Mouse (Mus musculus) CH12.LX (cell line): ENCODE results near the gene Arih1. TPM values are rescaled to one million over a fixed set of nuclear protein-coding genes. Genes with fewer than 3 reads are reported as not detected.

Experiments used
- DNase-seq: peaks from one replicate; pipeline ENCODE4 v3.0.0-alpha.2; 2013; ENCODE audit errors: extremely low read depth
- H3K27ac ChIP-seq: 2 replicates; pipeline ENCODE4 v1.5.1; 2012; ENCODE audit warnings: low read depth, mild to moderate bottlenecking, control low read depth, moderate library complexity; ENCODE audit not compliant: insufficient read depth
- H3K27me3 ChIP-seq: replicated peaks from 2 replicates; pipeline ENCODE3; 2012; ENCODE audit warnings: inconsistent platforms
- H3K36me3 ChIP-seq, 2 experiments: replicated peaks in 1 of 2; 2 replicates each; pipeline versions ENCODE3 to v1.6.1; 2012; ENCODE audit warnings: inconsistent platforms in 1 of 2, low read length in 1 of 2, mild to moderate bottlenecking in 1 of 2, mixed read lengths in 1 of 2, moderate library complexity in 1 of 2; ENCODE audit not compliant: control insufficient read depth in 1 of 2, insufficient read depth in 1 of 2
- H3K4me1 ChIP-seq, 2 experiments: 2 replicates each; pipeline ENCODE4 v1.6.1; 2012; ENCODE audit warnings: inconsistent platforms in 1 of 2, moderate library complexity in 1 of 2; ENCODE audit not compliant: insufficient read depth in 2 of 2, control insufficient read depth in 1 of 2
- H3K4me2 ChIP-seq: 2 replicates; pipeline ENCODE4 v1.6.1; 2012; ENCODE audit warnings: low read depth, mild to moderate bottlenecking, control low read depth; ENCODE audit not compliant: poor library complexity, insufficient read depth, severe bottlenecking
- H3K4me3 ChIP-seq, 3 experiments: fragments of 150-350 bp in 1 of 3; sonication (generic) in 1 of 3; replicated peaks in 1 of 3; 2 replicates each; pipeline versions ENCODE3 to v1.5.1; 2011 to 2012; ENCODE audit warnings: low read depth in 2 of 3, low read length in 2 of 3, mild to moderate bottlenecking in 2 of 3, moderate library complexity in 2 of 3, control low read depth in 1 of 3, improper control_type of control experiment in 1 of 3, inconsistent platforms in 1 of 3, mixed read lengths in 1 of 3; ENCODE audit not compliant: poor library complexity in 1 of 3
- H3K79me2 ChIP-seq: replicated peaks from 2 replicates; pipeline ENCODE4 v1.6.1; 2012; ENCODE audit warnings: mild to moderate bottlenecking, moderate library complexity; ENCODE audit not compliant: control insufficient read depth, poor library complexity, insufficient read depth, severe bottlenecking; ENCODE audit errors: extremely low read depth
- H3K9ac ChIP-seq: 2 replicates; pipeline ENCODE4 v1.6.1; 2012; ENCODE audit warnings: low read depth, mild to moderate bottlenecking, control low read depth, moderate library complexity; ENCODE audit not compliant: insufficient read depth
- H3K9me3 ChIP-seq: replicated peaks from 2 replicates; pipeline ENCODE3; 2012; ENCODE audit warnings: low read length, inconsistent platforms, mixed read lengths
- CHD1 ChIP-seq: IDR thresholded peaks from 2 replicates; pipeline ENCODE4 v1.6.1; 2012; ENCODE audit warnings: low read depth, low read length, improper control_type of control experiment, inconsistent platforms
- CHD2 ChIP-seq: IDR thresholded peaks from 2 replicates; pipeline ENCODE4 v1.6.1; 2011; ENCODE audit warnings: low read length, improper control_type of control experiment
- CTCF ChIP-seq, 2 experiments: IDR thresholded peaks in 1 of 2; conservative IDR thresholded peaks in 1 of 2; 2 replicates each; pipeline ENCODE4 v1.5.1; 2011 to 2012; ENCODE audit warnings: low read depth in 2 of 2, low read length in 2 of 2, improper control_type of control experiment in 1 of 2, inconsistent platforms in 1 of 2, mild to moderate bottlenecking in 1 of 2, moderate library complexity in 1 of 2
- E2F4 ChIP-seq: IDR thresholded peaks from 2 replicates; pipeline ENCODE4 v1.6.1; 2011; ENCODE audit warnings: low read depth, low read length, improper control_type of control experiment; ENCODE audit not compliant: insufficient replicate concordance
- ELF1 ChIP-seq: IDR thresholded peaks from 2 replicates; pipeline ENCODE4 v1.6.1; 2014; ENCODE audit warnings: low read depth, mild to moderate bottlenecking, inconsistent platforms, low read length, improper control_type of control experiment
- EP300 ChIP-seq: IDR thresholded peaks from 2 replicates; pipeline ENCODE4 v1.6.1; 2011; ENCODE audit warnings: low read length, improper control_type of control experiment
- ETS1 ChIP-seq: conservative IDR thresholded peaks from 2 replicates; pipeline ENCODE4 v1.6.1; 2012; ENCODE audit warnings: low read depth, mild to moderate bottlenecking, inconsistent platforms, low read length, improper control_type of control experiment, moderate library complexity
- GABPA ChIP-seq: IDR thresholded peaks from 2 replicates; pipeline ENCODE4 v1.6.1; 2012; ENCODE audit warnings: low read depth, low read length, improper control_type of control experiment, inconsistent platforms; ENCODE audit not compliant: insufficient replicate concordance
- HCFC1 ChIP-seq: IDR thresholded peaks from 2 replicates; pipeline ENCODE4 v1.6.1; 2012; ENCODE audit warnings: low read depth, mild to moderate bottlenecking, inconsistent platforms, low read length, improper control_type of control experiment
- JUND ChIP-seq: conservative IDR thresholded peaks from 2 replicates; pipeline ENCODE4 v1.6.1; 2011; ENCODE audit warnings: low read depth, low read length, improper control_type of control experiment
- MAFK ChIP-seq: IDR thresholded peaks from 2 replicates; pipeline ENCODE4 v1.6.1; 2011; ENCODE audit warnings: low read length, improper control_type of control experiment; ENCODE audit not compliant: insufficient replicate concordance
- MAX ChIP-seq: IDR thresholded peaks from 2 replicates; pipeline ENCODE4 v1.6.1; 2011; ENCODE audit warnings: low read length, improper control_type of control experiment
- MXI1 ChIP-seq: IDR thresholded peaks from 2 replicates; pipeline ENCODE4 v1.6.1; 2011; ENCODE audit warnings: mild to moderate bottlenecking, low read depth, low read length, improper control_type of control experiment
- MYC ChIP-seq: IDR thresholded peaks from 2 replicates; pipeline ENCODE4 v1.6.1; 2011; ENCODE audit warnings: low read depth, mild to moderate bottlenecking, improper control_type of control experiment, low read length
- PAX5 ChIP-seq: IDR thresholded peaks from 2 replicates; pipeline ENCODE4 v1.6.1; 2012; ENCODE audit warnings: low read length, inconsistent platforms, mixed read lengths
- POLR2A ChIP-seq: IDR thresholded peaks from 2 replicates; pipeline ENCODE4 v1.6.1; 2011; ENCODE audit warnings: low read depth, mild to moderate bottlenecking, improper control_type of control experiment, low read length
- POLR2AphosphoS2 ChIP-seq: IDR thresholded peaks from 2 replicates; pipeline ENCODE4 v1.6.1; 2011; ENCODE audit warnings: low read depth, low read length, improper control_type of control experiment
- RCOR1 ChIP-seq: conservative IDR thresholded peaks from 2 replicates; pipeline ENCODE4 v1.6.1; 2012; ENCODE audit warnings: low read depth, mild to moderate bottlenecking, inconsistent platforms, low read length, improper control_type of control experiment
- SIN3A ChIP-seq: IDR thresholded peaks from 2 replicates; pipeline ENCODE4 v1.6.1; 2012; ENCODE audit warnings: low read length, improper control_type of control experiment, inconsistent platforms
- SMC3 ChIP-seq: IDR thresholded peaks from 2 replicates; pipeline ENCODE4 v1.6.1; 2011; ENCODE audit warnings: low read depth, low read length, improper control_type of control experiment
- UBTF ChIP-seq: IDR thresholded peaks from 2 replicates; pipeline ENCODE4 v1.6.1; 2012; ENCODE audit warnings: low read depth, mild to moderate bottlenecking, inconsistent platforms, low read length, improper control_type of control experiment, moderate library complexity
- USF1 ChIP-seq: IDR thresholded peaks from 2 replicates; pipeline ENCODE4 v1.6.1; 2014; ENCODE audit warnings: low read depth, mild to moderate bottlenecking, inconsistent platforms, low read length, improper control_type of control experiment
- ZC3H11A ChIP-seq: IDR thresholded peaks from 2 replicates; pipeline ENCODE4 v1.6.1; 2012; ENCODE audit warnings: low read depth, mild to moderate bottlenecking, inconsistent platforms, low read length, improper control_type of control experiment
- ZKSCAN1 ChIP-seq: IDR thresholded peaks from 2 replicates; pipeline ENCODE4 v1.6.1; 2012; ENCODE audit warnings: low read depth, inconsistent platforms, low read length, improper control_type of control experiment, borderline replicate concordance
- ZNF384 ChIP-seq: IDR thresholded peaks from 2 replicates; pipeline ENCODE4 v1.6.1; 2012; ENCODE audit warnings: low read depth, low read length, improper control_type of control experiment, inconsistent platforms
- dilution Hi-C: fragments of 300-500 bp; cut with MboI; formaldehyde crosslinking; loops from 2 replicates; pipeline ENCODE4 v1.14.3; 2020; ENCODE audit warnings: low sequenced_read_pairs; ENCODE audit not compliant: extremely low pct_unique_long_range_greater_than_20kb, extremely low pct_ligation_motif_present
- in situ Hi-C: fragments of 300-500 bp; cut with MboI; formaldehyde crosslinking; loops from 3 replicates; pipeline ENCODE4 v1.14.3; 2019; ENCODE audit warnings: low sequenced_read_pairs, low pct_ligation_motif_present, low pct_unique_long_range_greater_than_20kb, mixed read lengths
- polyA plus RNA-seq: library from polyadenylated mRNA; unstranded; fragments of >175 nt; gene quantifications from 2 replicates; pipeline ENCODE4 v1.2.1, GENCODE M21; 2012; ENCODE audit warnings: low read depth; ENCODE audit not compliant: insufficient read length
- total RNA-seq, 2 experiments: library from RNA; depleted of rRNA; stranded (reverse); fragments of 300-350 nt in 1 of 2; fragments of >200 nt in 1 of 2; gene quantifications; 2 replicates each; pipeline ENCODE4 v1.2.3; 2012 to 2014

Gene Arih1
- total and polyA plus RNA-seq, 3 experiments, result 38.7 to 68.7 (median 52.4) TPM

DNA sequence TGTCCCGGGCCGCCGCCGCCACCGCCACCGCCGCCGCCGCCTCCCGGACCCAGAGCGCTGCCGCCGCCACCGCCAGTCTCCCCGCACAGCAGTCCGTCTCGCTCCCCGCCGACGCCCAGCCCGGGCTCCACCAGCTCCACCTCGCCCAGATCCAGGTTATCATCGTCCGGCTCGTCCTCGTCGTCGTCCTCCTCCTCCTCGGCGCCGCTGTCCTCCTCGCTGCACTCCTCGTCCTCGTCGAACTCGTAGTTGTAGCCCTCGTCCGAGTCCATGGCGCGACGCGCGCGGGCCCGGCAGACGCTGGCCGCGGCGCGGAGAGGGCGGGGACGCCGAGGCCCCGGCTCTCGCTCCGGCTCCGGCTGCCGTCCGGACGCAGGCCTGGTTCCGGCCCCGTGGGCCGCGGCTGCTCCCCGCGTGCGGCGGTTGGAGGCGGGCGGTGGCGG is 321 bp downstream of the Arih1 start:
- peak overlapping the region; percentile 86 for H3K27ac ChIP-seq
- H3K36me3 ChIP-seq, result no peaks in the 10 kb centered on the region
- peaks cover 0 to 22% of the 10 kb centered on the region in 2 experiments; a peak in 2 of 4 replicates for H3K4me1 ChIP-seq
- no peaks in the 10 kb centered on the region for H3K9me3 ChIP-seq
- dilution Hi-C loops, result no loop called here
- H3K4me2 ChIP-seq, result no peak overlapping the region
- H3K9ac ChIP-seq, result peak overlapping the region; percentile 89
- in situ Hi-C loops, result no loop called here
- no peak for DNase-seq
- H3K79me2 ChIP-seq, result peaks cover 38% of the 10 kb centered on the region
- TF ChIP-seq SIN3A, result no peak
- no peak for TF ChIP-seq ETS1
- TF ChIP-seq CHD2, result no peak
- no peak for TF ChIP-seq HCFC1
- no peak for TF ChIP-seq ZKSCAN1
- peak; percentile 89; the same call in 1 of the 2 replicates for TF ChIP-seq UBTF
- no peak for TF ChIP-seq MYC
- TF ChIP-seq POLR2A, result no peak
- no peaks in the 10 kb centered on the region for H3K27me3 ChIP-seq
- peak overlapping the region; percentile 90 to 99 (median 91) for H3K4me3 ChIP-seq

DNA sequence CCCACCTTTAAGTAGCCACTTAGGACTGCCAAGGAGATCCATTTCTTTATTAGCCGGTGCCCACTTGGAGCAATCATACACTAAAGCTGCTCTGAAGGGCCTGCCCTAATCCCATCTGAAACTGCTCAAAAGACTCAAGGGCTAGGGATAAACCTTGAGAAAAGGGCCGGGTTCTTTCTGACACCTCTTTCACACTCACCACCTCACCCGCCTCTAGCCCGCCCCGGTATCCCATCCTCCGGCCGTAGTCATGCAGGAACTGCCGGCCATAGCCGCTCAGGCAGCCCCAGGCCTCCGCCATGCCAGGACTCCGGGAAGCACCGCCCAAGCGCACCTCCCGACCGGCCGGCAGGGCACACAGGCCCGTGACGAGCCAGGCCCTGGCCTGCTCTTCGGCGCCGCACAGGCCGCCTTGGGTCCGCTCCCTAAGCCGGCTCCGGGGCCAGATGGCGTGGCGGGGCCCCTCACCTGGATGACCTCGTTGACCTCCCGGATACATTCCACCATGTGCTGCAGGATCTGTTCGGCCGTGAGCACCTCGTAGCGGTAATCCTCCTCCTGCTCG is 825 bp downstream of the Arih1 start:
- Histone ChIP-seq H3K4me3 (peak overlapping the region; percentile 90 to 99 (median 91)), H3K27me3 (no peaks in the 10 kb centered on the region), H3K27ac (peak overlapping the region; percentile 86), H3K36me3 (peaks cover 0 to 2% of the 10 kb centered on the region in 2 experiments), H3K9ac (peak overlapping the region; percentile 89), H3K79me2 (peaks cover 42% of the 10 kb centered on the region), H3K4me2 (peak overlapping the region; percentile 76; the same call in 1 of the 2 replicates), H3K9me3 (no peaks in the 10 kb centered on the region), H3K4me1 (peaks cover 0 to 27% of the 10 kb centered on the region in 2 experiments; a peak in 2 of 4 replicates)
- dilution Hi-C loops (no loop called here), in situ Hi-C loops (no loop called here)
- no peak for TF ChIP-seq PAX5
- no peak for TF ChIP-seq CHD1
- peak; percentile 90; the same call in 1 of the 2 replicates for TF ChIP-seq UBTF
- no peak for TF ChIP-seq POLR2AphosphoS2
- no peak for TF ChIP-seq GABPA
- no peak for TF ChIP-seq RCOR1
- no peak for TF ChIP-seq HCFC1
- TF ChIP-seq MAX, result 0 out of 2 replicates have a peak, but pooled peaks have one; percentile 10
- TF ChIP-seq ZNF384, result no peak
- TF ChIP-seq CHD2, result no peak
- TF ChIP-seq MAFK, result no peak
- no peak for TF ChIP-seq JUND
- no peak for TF ChIP-seq ETS1
- TF ChIP-seq SIN3A, result peak; percentile 52
- no peak; the same call in 1 of the 2 replicates for TF ChIP-seq POLR2A
- no peak for TF ChIP-seq USF1
- 0 out of 2 replicates have a peak, but pooled peaks have one; percentile 15 for TF ChIP-seq ELF1
- no peak for TF ChIP-seq E2F4
- TF ChIP-seq EP300, result no peak
- no peak for TF ChIP-seq ZC3H11A
- TF ChIP-seq CTCF (conservative IDR thresholded peaks at IDR 0.05 in 1 of 2, IDR thresholded peaks at IDR 0.05 in 1 of 2; ENCODE audit: low read depth in 2 of 2, low read length in 2 of 2), result no peak
- TF ChIP-seq MXI1, result peak; percentile 38; the same call in 1 of the 2 replicates
- no peak for TF ChIP-seq MYC
- no peak for TF ChIP-seq SMC3
- no peak for DNase-seq
